Mouse (Mus musculus) lung, embryonic 16.5 days (tissue): ENCODE results near the gene Vcl. TPM values are rescaled to one million over a fixed set of nuclear protein-coding genes. Genes with fewer than 3 reads are reported as not detected.

Experiments used
- ATAC-seq: fragments of 200-750 bp; cut with Nextera tagmentation; 2 replicates; pipeline ENCODE4 v1.8.0; 2017; ENCODE audit warnings: low read depth, mild to moderate bottlenecking, moderate library complexity
- H3K27ac ChIP-seq: fragments of 300-500 bp; sonication (generic); 2 replicates; pipeline ENCODE4 v1.5.1; 2014; ENCODE audit warnings: mild to moderate bottlenecking, control low read depth, low read length
- H3K27me3 ChIP-seq: fragments of 300-500 bp; sonication (generic); 2 replicates; pipeline ENCODE4 v1.6.1; 2014; ENCODE audit warnings: low read depth, low read length, mixed read lengths; ENCODE audit not compliant: control insufficient read depth, insufficient read depth
- H3K36me3 ChIP-seq: fragments of 300-500 bp; sonication (generic); 2 replicates; pipeline ENCODE4 v1.6.1; 2014; ENCODE audit warnings: low read length; ENCODE audit not compliant: control insufficient read depth, insufficient read depth
- H3K4me1 ChIP-seq: fragments of 300-500 bp; sonication (generic); replicated peaks from 2 replicates; pipeline ENCODE4 v1.6.1; 2014; ENCODE audit warnings: low read length, mixed read lengths; ENCODE audit not compliant: control insufficient read depth, insufficient read depth
- H3K4me2 ChIP-seq: fragments of 300-500 bp; sonication (generic); 2 replicates; pipeline ENCODE4 v1.6.1; 2014; ENCODE audit warnings: low read depth, low read length, control low read depth
- H3K4me3 ChIP-seq: fragments of 300-500 bp; sonication (generic); 2 replicates; pipeline ENCODE4 v1.5.1; 2014; ENCODE audit warnings: mild to moderate bottlenecking, low read length, control low read depth
- H3K9ac ChIP-seq: fragments of 300-500 bp; sonication (generic); 2 replicates; pipeline ENCODE4 v1.6.1; 2014; ENCODE audit warnings: low read length, control low read depth
- H3K9me3 ChIP-seq: fragments of 300-500 bp; sonication (generic); 2 replicates; pipeline ENCODE4 v1.6.1; 2016; ENCODE audit warnings: low read length; ENCODE audit not compliant: control insufficient read depth
- WGBS: fragments of 180-500 bp; shearing (Covaris S2); extraction: QIAGEN DNeasy Blood & Tissue Kit; methylation state at CpG from one replicate; pipeline ENCODE4 v1.1.7; 2014; 5-methylcytosine and 5-hydroxymethylcytosine counted together
- polyA plus RNA-seq: library from polyadenylated mRNA; unstranded; fragments of >200 nt; fragmentation: Nextera tagmentation; extraction: Ambion mirVana; gene quantifications from 2 replicates; pipeline ENCODE4 v1.2.1, GENCODE M21; 2015

The Vcl gene
- polyA plus RNA-seq, 1 experiment from 2014 or later: 72.3 TPM

GRCm38 (mm10) chr14:21039623-21040022, 110.4 kb downstream of the Vcl start:
- H3K4me1 ChIP-seq: no peaks in the 10 kb centered on the region
- no peak for ATAC-seq
- no peaks in the 10 kb centered on the region for H3K9me3 ChIP-seq
- H3K36me3 ChIP-seq: peaks cover 24% of the 10 kb centered on the region
- no peak overlapping the region for H3K4me3 ChIP-seq
- H3K9ac ChIP-seq: no peak overlapping the region
- H3K27me3 ChIP-seq: no peaks in the 10 kb centered on the region
- WGBS: 56% methylated on average over 4 of the region's 4 CpGs
- H3K27ac ChIP-seq: peak overlapping the region; percentile 7; the same call in 1 of the 2 replicates
- H3K4me2 ChIP-seq: no peak overlapping the region

DNA sequence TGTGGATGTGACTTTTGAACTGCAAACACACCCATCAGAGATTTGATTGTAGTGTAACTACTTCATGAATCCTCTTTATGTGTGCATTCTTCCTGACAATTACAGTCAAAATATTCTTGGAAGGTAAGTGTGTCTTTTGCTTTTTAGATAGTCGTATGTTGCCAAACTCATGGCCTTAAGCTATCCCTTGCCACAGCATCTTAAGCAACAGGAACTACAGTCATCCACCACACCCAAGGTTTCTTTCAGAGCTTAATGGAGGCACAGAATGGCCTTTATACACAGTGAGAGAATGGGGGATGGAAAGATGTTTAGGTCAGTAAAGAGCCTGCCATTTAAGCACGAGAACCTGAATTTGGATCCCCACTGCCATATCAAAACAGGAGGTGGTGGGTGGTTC, 118.6 kb downstream of the Vcl start:
- H3K36me3 ChIP-seq: peaks cover 2% of the 10 kb centered on the region; the same call in 1 of the 2 replicates
- no peak overlapping the region for H3K27ac ChIP-seq
- WGBS: 87% methylated on average over 2 of the region's 2 CpGs
- no peaks in the 10 kb centered on the region for H3K9me3 ChIP-seq
- 0 out of 2 replicates have a peak, but pooled peaks cover 4% of the 10 kb centered on the region for H3K4me1 ChIP-seq
- no peak overlapping the region for H3K9ac ChIP-seq
- H3K4me2 ChIP-seq: no peak overlapping the region
- no peak for ATAC-seq
- H3K4me3 ChIP-seq: no peak overlapping the region
- no peaks in the 10 kb centered on the region for H3K27me3 ChIP-seq

- Histone ChIP-seq H3K36me3 (peaks cover 2% of the 10 kb centered on the region; the same call in 1 of the 2 replicates), H3K9ac (no peak overlapping the region), H3K4me2 (no peak overlapping the region), H3K4me3 (no peak overlapping the region), H3K27ac (no peak overlapping the region), H3K4me1 (peaks cover 11% of the 10 kb centered on the region; the same call in 1 of the 2 replicates), H3K9me3 (no peaks in the 10 kb centered on the region), H3K27me3 (no peaks in the 10 kb centered on the region)
- ATAC-seq: no peak
These were observed 119.7 kb downstream of the Vcl start for GRCm38 (mm10) chr14:21048879-21049278.

DNA sequence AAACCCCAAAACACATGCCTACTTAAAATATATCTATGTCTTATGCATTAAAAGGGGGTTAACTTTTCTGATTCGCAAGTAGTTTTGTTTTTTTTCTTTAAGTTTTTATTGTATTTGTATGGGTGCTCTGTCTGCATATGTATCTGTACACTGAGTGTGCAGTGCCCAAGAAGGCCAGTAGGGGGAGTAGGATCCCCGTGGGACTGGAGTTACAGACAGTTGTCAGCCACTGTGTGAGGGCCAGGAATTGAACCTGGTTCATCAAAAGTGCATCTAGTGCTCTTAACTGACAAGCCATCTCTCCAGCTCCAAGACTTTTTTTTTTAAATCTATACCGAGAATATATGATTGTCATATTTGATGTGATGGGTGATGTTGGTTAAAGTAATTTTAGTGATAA, 121.5 kb downstream of the Vcl start:
- H3K9me3 ChIP-seq: no peaks in the 10 kb centered on the region
- WGBS: 74% methylated on average over 3 of the region's 3 CpGs
- no peak overlapping the region for H3K9ac ChIP-seq
- no peak overlapping the region for H3K4me3 ChIP-seq
- no peak overlapping the region for H3K27ac ChIP-seq
- 0 out of 2 replicates have a peak overlapping the region, but pooled peaks have one; percentile 62 for H3K4me2 ChIP-seq
- peaks cover 14% of the 10 kb centered on the region; the same call in 1 of the 2 replicates for H3K4me1 ChIP-seq
- no peak for ATAC-seq
- no peaks in the 10 kb centered on the region for H3K27me3 ChIP-seq
- no peaks in the 10 kb centered on the region for H3K36me3 ChIP-seq

- 4% methylated on average over 28 of the region's 28 CpGs for WGBS
- no peak; the same call in 1 of the 2 replicates for ATAC-seq
- Histone ChIP-seq H3K9me3 (no peaks in the 10 kb centered on the region), H3K27me3 (no peaks in the 10 kb centered on the region), H3K9ac (peak overlapping the region; percentile 85), H3K36me3 (no peaks in the 10 kb centered on the region), H3K4me3 (peak overlapping the region; percentile 95), H3K27ac (peak overlapping the region; percentile 85), H3K4me2 (peak overlapping the region; percentile 62), H3K4me1 (peaks cover 14% of the 10 kb centered on the region; the same call in 1 of the 2 replicates)
These were observed 122.3 kb downstream of the Vcl start for GRCm38 (mm10) chr14:21051380-21052111.

- no peaks in the 10 kb centered on the region for H3K9me3 ChIP-seq
- H3K36me3 ChIP-seq: no peaks in the 10 kb centered on the region; the same call in 1 of the 2 replicates
- peak within 1 kb of the TSS; percentile 95 for H3K4me3 ChIP-seq
- peaks cover 14% of the 10 kb centered on the region; the same call in 1 of the 2 replicates for H3K4me1 ChIP-seq
- H3K4me2 ChIP-seq: peak within 1 kb of the TSS; percentile 62
- peak; percentile 98 for ATAC-seq
- H3K27me3 ChIP-seq: no peaks in the 10 kb centered on the region
- H3K9ac ChIP-seq: peak within 1 kb of the TSS; percentile 85
- WGBS: under 1% methylated on average over 48 of the region's 48 CpGs
- peak within 1 kb of the TSS; percentile 86 for H3K27ac ChIP-seq
These were observed 123.0 kb downstream of the Vcl start, which contains the start of the genes Ap3m1 and Adk for GRCm38 (mm10) chr14:21052112-21052780. Ap3m1 (minus strand) TSS chr14:21052508. Adk (plus strand) TSS chr14:21052574.

DNA sequence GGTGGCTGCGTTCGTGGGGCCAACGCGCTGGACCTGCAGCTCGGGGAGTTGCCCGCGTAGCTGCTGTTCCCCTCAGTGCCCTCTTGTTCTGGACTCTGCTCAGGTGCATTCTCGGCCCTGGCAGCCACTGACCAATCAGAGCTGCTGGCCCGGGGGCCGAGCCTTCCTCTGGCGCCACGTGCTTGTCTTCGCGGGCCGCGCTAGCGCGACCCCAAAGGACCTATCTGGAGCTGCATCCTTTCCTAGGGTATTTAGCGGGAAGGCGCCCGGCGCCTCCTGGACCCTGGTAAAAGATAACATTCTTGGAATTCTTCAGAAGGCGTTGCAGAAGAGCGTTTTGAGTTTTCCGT, 123.6 kb downstream of the Vcl start:
- peaks cover 14% of the 10 kb centered on the region; the same call in 1 of the 2 replicates for H3K4me1 ChIP-seq
- H3K4me3 ChIP-seq: peak overlapping the region; percentile 95
- peak overlapping the region; percentile 85 for H3K9ac ChIP-seq
- no peaks in the 10 kb centered on the region; the same call in 1 of the 2 replicates for H3K36me3 ChIP-seq
- peak overlapping the region; percentile 62 for H3K4me2 ChIP-seq
- H3K27me3 ChIP-seq: no peaks in the 10 kb centered on the region
- WGBS: under 1% methylated on average over 22 of the region's 25 CpGs
- no peaks in the 10 kb centered on the region for H3K9me3 ChIP-seq
- ATAC-seq: peak; percentile 78
- H3K27ac ChIP-seq: peak overlapping the region; percentile 86

DNA sequence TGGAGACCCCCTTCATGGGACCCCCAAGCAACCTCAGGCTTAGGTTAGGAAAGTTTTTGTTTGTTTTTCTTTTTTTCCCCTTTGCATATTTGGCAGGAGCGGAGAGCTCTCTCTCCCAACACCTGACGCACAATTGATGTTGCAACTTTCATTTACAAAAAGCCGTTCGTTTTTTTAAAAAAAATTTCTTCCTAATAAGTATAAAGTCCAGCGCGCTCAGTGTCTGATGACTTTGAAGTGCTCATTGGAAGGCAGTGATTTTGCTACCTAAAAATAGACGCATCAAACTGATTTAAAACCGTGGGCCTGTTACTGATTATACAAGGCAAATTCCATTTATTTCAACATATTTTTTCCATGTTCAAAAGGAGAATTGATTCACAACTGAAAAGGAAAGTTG, 124.0 kb downstream of the Vcl start:
- Histone ChIP-seq H3K4me3 (peak overlapping the region; percentile 95), H3K27me3 (no peaks in the 10 kb centered on the region), H3K27ac (peak overlapping the region; percentile 86), H3K4me2 (peak overlapping the region; percentile 62), H3K9me3 (no peaks in the 10 kb centered on the region), H3K36me3 (no peaks in the 10 kb centered on the region; the same call in 1 of the 2 replicates), H3K4me1 (peaks cover 14% of the 10 kb centered on the region; the same call in 1 of the 2 replicates), H3K9ac (peak overlapping the region; percentile 85)
- WGBS: 3% methylated on average over 8 of the region's 8 CpGs
- ATAC-seq: no peak

DNA sequence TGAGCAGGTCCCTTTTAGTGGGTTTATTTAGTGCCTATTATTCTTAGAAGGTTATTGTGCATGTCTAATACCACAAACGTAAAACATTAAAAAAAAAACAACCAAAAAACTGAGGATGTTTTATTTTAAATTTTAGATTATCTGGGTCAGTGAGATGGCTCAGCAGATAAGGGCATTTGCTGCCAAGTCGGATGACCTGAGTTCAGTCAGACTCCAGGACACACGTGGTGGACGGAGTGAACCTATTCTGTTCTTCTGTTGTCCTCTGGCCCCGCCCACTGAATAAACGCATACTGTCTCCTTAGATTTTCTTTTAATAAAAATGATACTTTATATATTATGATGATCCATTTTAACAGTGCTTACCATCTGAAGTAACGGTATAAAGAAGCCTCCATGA, 124.4 kb downstream of the Vcl start:
- H3K27me3 ChIP-seq: no peaks in the 10 kb centered on the region
- H3K4me1 ChIP-seq: peaks cover 14% of the 10 kb centered on the region; the same call in 1 of the 2 replicates
- peak overlapping the region; percentile 95 for H3K4me3 ChIP-seq
- ATAC-seq: no peak
- H3K9me3 ChIP-seq: no peaks in the 10 kb centered on the region
- H3K36me3 ChIP-seq: no peaks in the 10 kb centered on the region; the same call in 1 of the 2 replicates
- 39% methylated on average over 7 of the region's 7 CpGs for WGBS
- no peak overlapping the region for H3K27ac ChIP-seq
- H3K9ac ChIP-seq: peak overlapping the region; percentile 85; the same call in 1 of the 2 replicates
- peak overlapping the region; percentile 62 for H3K4me2 ChIP-seq
